Mouse (Mus musculus): ENCODE measurements around the gene Glrx5.

Glrx5 gene

DNA sequence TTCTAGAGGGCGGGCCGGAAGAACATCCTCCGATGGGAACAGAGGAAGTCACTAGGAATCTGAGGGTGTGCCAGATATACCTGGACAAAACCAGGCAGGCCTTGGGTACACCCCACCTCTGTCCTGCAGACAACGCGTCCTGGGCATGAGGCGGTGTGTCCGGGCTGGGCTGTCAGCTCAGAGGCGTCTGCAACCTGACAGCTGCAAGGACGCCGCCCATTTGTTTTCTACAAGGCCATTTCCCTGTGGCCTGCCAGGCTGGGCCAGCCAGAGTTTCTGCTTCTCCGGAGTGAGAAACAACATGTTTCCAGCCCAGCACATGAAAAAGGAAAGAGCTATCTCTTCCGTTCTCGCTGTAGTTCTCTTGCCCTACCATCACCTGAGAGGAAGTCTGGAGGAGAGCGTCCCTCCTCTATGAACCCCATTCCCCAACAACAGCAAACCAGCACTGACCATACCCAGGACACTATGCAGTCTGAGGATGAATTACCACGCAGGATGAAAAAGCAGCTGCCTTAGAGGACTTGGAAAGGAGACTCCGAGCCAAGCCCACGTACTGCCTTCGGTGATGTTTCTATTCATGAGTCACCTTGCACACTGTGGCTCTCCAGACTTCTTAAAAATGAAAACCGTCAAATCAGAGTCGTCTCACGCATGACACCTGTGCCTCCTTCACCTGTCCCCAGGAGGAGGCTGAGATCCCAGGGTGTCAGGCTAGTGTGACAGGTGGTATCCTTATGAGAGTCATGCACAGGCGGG lies 27.4 kb upstream of the Glrx5 start:
- no peak for DNase-seq (ENCODE audit: low spot score)

DNA sequence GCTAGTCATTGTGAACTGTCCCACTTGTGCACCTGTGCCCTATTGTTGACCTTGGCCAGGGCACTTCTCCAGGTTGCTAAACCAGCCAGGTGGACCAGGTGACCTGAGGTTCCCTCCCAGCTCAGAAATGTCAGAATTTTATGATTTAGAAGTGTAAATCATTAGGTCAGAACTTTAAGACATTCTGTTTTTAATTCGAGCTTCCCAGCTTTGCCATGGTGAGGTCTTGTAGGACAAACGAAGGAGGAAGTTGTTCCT lies 26.8 kb upstream of the Glrx5 start:
- no peak for DNase-seq (ENCODE audit: low spot score)

DNA sequence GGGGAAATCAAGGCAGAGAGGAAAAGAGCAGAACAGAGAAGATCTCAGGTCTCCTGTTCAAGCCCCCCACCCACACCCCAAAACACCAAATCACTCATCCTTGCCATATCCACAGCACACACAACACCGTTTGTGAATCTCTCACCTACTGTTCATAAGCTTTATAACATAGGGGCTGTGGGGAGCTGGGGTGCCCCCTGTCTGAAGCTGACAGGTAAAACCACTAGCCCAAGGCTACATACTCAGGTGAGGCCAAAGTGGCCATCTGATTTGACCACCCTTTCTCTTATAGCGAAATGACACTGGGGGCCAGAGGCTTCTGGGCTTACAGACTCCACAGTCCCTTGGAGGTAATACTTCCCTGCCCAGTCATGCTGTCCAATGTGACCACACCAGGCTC lies 24.3 kb upstream of the Glrx5 start:
- no peak for DNase-seq (ENCODE audit: low spot score)

DNA sequence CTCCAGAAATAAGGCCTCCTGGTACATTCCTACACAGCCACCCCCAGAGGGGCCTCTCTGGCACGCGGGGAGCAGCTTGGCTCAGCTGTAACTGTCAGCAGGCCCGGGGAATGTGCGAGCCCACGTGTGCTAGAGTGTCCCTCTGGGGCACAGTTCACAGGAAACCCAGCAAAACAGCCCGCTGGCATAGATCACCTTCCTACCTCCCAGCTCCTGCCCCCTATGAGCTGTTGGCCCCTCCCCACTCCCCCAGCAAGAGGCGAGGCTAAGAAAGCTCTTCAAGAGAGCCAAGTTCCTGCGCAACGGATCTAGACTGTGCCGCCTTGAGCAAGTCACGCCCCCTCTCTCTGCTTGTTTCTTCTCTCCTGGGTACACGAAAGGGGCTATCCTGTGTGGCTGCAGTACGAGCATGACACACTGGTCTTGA lies 23.7 kb upstream of the Glrx5 start:
- no peak for DNase-seq (ENCODE audit: low spot score)

DNA sequence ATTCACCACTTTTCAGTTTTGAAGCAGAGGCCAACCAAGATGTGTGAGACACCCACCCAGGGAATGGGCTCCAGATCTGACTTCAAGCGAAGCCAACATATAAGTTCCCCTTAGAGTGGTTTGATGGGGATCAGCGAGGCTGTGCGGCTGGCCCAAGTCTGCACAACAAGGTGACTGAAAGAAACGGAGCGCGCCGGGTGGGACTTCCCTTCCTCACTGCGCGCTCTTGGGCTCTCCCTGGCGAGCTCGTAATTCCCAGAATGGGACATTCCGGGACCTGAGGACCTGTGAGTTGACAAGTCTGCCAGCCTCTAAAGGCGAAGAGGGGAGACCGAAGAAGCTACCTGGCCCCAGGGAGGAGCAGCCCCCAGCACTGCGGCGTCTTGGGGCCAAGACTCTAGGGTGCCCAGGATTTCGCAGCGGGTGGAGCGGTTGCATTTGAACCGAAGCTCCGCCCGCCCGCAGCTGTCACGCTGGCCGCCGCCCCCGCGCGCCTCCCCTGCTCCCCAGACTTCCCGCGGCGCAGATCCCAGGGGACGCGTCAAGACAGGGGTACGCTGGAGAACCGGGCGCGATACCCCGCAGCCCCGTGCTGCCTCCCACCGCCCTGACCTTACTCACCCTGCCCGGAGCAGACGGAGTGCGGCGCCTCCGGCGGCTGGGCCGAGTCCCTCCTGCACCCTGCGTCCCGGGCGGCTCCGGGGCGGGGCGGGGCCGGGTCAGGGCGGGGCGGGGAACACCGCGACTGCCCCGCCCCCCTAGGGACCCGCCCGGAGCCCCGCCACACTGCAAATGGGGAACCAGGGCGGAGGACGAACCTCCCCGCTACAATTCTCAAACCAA lies 22.9 kb upstream of the Glrx5 start, which contains the start of gene Syne3:
Gene Syne3, minus strand, starts transcription at position 440 of the 843 bp plus-strand sequence.
- peak; percentile 83 for DNase-seq (ENCODE audit: low spot score)

DNA sequence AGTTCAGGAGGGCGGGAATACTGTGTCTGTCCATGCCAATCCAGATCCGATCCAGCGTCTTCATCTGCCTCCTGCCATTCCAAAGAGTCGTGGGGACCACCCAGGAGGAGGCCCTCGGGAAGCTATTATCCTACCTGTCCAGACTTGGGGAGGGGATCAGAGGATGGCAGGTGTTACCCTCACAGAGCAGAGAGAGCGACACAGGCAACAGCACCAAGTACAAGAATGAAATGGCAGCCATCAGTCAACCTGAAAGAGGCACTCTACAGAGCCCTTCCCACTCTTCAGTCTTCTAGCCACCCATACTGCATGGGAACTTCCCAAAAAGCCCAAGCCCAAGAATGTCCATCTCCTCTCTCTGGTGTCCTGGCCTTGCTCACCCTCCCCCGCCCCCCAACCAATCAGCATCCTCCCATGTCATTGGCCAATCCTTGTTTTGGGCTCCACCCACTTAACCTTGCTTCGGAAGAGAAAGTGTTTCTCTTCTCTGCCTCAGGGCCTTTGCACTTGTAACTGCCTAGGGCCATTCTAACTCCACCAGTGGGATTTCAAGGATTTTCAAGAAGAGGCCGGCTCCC lies 22.2 kb upstream of the Glrx5 start:
- DNase-seq (ENCODE audit: low spot score) = no peak

DNA sequence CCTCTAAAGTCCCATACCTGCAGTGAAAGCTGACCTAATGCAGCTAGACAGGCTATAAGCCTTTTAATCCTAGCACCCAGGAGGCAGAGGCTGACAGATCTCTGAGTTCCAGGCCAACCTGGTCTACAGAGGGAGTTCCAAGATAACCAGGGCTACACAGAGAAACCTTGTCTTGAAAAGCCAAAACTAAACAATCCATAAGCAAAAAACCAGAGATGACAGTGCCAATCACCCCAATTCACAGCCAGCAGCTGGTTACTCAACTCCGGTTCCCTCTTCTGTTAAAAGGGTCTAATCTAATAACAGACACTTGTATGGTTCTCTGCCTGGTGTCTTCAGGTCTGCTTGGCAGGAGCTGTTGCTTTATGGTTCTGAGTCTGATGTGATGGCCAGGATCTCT lies 20.9 kb upstream of the Glrx5 start:
- no peak for DNase-seq (ENCODE audit: low spot score)

DNA sequence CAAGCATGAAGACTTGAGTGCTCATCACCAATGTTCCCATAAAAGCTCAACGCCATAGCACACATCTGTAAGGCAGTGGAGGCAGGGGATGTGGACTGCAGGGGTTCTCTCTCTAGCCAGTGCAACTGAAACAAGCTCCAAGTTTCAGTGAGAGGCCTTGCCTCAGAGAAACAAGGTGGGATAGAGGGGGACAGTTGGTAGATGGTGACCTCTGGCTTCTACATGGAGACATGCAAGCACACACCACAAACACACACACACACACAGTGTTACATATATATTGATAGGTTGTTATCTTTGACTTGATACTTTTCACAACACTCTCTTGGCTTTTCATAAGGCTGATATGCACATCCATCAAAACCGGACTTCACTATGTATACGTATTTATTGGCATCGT lies 20.2 kb upstream of the Glrx5 start:
- DNase-seq (ENCODE audit: low spot score) = no peak

DNA sequence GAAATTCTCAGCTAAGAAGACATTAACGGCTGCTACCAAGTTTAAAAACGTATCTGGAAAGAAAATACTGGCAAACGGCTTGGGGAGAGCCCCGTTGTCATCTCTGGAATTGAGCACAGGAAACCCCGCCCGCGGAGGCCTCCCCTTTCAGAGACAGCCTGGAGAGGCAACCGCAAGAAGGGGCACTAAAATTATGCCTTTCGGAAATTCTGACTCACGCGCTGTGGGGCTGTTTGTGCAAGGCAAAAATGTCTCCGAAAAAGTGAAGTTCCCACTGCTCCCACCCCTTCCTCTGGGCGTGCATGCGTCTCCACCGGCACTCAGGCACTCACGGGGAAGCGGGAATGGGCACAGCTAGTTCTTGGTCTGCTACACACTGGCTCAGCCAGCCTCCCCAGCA lies 19.4 kb upstream of the Glrx5 start:
- peak; percentile 64 for DNase-seq (ENCODE audit: low spot score)

DNA sequence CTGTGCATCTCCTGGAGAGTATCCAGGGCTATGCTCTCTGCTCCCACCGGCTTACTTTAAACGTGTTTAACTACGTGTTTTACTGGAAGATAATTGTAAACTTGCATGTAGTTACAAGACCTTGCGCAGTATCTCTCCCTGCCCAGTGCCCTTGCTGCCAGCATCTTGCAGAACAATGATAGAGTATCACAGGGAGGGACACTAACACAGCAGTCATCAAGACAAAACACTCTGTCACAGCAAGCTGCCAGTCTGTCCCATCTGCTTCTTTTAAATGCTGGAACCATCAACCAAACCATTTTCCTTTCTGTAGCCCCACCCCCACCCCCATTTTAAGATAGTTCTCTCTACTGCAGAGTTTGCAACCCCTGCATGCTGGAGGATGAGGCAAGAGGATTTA lies 16.3 kb upstream of the Glrx5 start:
- no peak for DNase-seq (ENCODE audit: low spot score)

DNA sequence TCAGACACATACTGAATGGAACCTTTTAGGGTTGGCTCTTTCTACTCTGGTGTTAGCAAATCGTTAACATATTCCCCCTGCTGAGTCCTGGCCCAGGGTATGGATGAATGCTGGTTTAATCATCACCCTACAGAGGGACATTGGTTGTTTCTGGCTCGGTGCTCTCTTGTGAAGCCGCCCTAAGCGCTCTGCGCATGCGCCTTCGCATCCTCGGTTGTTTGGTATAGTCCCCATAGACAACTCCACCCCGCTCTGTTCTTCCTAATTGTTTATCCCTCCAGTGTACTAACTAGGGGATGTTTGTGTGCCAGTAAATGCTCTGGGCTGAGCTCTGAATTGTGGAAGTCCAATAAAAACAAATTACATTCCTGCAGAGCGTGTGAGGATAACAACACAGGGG lies 15.8 kb upstream of the Glrx5 start:
- DNase-seq (ENCODE audit: low spot score) = no peak

DNA sequence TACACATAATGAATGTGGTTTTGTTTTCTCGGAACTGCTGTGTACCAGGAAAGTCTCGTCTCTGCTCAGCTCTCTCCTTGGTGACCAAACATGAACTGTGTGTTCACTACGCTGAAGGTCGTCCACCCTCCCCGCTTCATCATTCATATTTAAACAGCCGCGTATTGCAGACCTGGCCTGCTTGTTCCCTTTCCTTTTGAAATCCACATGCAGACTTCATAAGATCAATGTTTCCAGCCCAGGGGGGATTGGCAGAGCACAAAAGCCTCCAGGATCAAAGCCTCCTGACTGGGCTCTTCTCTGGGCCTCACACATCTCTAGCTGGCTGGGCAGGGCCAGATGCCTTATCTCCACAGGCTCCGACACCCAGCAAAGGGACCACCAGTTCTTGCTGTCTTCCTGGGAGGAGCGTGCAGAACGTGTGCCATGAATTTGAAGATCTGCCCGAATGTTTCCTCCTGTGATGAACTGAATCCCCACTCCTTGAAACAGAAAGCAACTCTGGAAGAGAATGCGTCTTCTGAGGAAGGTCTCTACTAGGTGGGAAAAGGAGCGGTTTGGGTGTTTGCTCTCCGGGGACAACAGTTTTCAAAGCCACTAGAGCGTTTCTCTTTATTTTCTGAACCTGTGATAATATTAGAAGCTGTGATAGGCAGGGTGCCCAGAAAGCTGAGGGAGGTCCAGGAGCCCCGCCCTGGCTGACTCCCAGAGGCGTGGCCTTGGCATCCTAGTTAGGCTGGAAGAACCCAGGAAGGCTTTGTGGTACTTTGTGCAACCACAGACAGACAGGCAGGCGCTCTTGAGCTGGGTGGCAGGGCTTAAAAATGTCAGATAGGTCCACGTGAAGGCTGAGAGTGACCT lies 12.9 kb upstream of the Glrx5 start:
- DNase-seq (ENCODE audit: low spot score) = peak; percentile 70

DNA sequence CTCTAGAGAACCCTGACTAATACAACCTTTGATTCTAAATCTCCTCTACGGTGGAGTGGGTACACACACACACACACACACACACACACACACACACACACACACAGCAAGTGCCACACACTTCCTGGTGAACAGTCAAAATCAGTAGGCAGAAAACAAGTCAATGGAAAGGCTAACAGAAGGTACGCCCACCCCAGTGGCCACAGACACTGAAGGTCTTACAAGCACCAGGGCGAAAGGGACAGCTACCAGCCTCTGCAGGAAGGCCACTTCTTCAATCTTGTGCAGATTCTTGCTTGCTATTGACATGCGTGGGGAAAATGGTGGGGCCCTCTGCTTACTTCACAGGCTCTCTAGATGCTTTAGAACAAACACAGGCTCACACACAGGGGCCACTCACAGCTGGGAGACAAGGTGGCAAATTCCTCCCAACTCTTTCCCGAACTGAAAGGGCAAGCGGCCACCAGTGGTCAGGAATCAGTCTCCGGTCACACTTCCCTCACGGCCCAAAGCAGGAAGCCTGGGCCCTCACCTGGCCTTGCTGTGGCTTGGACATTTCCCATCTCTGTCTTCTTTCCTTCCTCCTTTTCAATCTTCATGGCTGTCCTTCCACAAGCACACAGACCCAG lies 10.9 kb upstream of the Glrx5 start:
- DNase-seq (ENCODE audit: low spot score) = no peak

DNA sequence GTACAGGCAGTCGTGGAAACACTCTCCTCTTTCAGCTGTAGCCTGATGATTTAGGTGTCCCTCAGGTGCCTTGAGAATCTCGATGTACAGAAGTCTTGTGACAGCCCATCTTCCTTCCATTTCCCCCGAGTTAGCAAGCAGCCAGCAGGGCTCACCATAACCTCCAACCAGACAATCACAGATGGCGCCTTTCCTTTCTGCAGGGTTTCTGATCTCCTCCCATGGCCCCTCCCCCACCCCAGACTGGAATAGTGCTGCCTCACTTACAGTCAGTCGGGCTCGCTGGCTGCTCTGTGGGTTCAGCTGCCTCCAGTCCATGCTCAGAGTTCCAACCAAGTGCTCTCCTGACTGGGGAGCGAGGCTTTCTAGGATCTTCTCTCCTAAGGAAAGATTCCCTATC lies 10.3 kb upstream of the Glrx5 start:
- DNase-seq (ENCODE audit: low spot score) = no peak

DNA sequence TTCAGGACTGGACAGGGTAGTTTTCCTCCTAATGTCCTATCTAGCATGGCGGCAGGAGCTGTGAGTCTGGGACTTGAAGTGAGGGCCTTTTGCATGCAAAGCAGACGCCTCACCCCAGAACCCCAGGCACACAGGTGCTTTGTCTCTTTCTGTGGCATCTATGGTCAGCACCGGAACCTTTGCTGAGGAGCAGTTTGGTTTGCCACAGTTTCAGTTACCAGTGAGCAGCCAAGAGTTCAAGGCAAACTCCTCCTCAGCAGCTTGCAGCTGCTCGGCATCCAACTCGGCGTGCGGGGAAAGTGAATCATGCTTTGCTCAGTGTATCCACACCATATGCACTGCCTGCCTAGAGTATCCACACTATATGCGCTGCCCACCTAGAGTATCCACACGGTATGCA lies 9.7 kb upstream of the Glrx5 start:
- no peak for DNase-seq (ENCODE audit: low spot score)

DNA sequence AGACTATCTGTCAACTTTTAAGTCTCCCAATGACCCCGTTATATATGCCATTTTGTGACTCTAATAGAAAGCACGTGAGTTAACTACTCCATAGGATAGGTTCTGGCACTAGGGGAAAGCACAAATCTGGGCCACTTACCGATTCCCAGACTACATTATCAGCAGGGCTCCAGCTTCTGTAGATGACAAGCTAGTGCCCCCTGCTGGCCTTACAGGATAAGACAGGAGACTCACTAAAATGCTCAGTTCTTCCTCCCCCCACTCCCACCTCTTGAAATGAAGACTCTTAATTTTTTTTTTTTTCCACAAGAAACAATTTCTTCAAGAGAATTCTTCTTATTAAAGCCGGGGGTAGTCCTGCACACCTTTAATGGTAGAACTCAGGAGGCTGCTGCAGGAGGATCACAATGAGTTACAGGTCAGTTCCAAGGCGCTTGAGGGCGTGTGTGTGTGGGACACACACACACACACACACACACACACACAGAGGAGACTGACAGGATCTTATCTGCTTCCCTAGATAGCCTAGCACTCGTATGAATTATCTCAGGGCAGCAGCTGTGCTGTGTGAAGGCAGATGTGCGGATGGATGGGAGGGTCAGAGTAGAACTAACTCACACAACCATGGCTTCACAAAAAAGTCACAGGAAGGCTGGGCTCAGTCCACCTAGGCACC lies 7.1 kb upstream of the Glrx5 start:
- DNase-seq (ENCODE audit: low spot score) = peak; percentile 61

DNA sequence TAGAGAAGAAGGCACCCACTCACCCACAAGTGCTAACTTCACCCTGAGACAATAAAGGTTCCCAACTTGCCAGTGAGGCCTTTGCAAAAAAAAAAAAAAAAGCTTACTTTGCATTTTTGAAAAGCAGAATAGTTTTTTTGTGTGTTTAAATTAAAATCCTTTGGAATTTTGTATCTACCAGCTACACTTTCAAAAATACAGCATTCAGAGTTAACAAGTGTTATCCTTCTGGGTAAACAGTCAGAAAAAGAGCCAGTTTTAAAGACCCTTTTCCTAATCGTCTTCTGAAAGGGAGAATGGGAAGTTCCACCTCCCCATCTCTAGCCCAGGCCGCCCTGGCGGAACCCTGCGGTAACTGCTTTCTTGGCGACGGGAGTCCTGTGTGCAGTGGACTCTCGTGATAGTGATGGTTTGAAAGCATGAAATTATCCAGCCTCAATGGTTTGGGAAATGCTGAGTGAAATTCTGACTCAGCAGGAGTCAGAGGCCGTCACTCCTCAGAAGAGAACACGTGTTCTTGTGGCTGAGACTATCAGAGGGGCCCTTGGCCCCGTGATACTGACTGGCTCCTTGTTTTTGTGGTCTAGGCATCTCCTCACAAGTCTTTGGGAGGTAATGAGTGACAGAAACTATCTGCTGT lies 6.4 kb upstream of the Glrx5 start:
- DNase-seq (ENCODE audit: low spot score) = peak; percentile 52

DNA sequence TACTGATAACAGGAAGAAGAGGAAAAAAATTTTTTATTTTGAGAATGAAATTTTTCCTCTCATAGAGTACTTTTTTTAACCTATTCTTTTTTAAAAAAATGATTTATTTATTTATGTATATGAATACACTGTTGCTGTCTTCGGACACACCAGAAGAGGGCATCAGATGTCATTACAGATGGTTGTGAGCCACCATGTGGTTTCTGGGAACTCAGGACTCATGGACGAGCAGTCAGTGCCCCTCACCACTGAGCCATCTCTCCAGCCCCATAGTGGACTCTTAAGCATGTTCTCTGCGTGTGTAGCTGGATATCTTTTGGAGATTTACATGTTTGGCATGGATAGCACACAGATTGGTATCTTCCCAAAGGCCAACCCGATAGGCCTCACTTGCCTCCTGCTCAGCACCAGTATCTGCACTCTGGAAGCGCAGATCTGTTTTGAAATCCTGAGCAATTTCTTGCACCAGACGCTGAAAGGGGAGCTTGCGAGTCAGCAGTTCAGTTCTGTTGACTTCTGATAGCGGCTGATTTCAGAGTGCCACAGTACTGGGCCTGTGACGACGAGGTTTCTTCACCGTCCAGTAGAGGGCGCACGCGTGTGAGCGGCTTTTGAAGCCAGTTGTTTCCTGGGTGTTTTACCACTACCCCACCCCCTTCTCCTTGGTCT lies 5.0 kb upstream of the Glrx5 start:
- DNase-seq (ENCODE audit: low spot score) = peak; percentile 86

DNA sequence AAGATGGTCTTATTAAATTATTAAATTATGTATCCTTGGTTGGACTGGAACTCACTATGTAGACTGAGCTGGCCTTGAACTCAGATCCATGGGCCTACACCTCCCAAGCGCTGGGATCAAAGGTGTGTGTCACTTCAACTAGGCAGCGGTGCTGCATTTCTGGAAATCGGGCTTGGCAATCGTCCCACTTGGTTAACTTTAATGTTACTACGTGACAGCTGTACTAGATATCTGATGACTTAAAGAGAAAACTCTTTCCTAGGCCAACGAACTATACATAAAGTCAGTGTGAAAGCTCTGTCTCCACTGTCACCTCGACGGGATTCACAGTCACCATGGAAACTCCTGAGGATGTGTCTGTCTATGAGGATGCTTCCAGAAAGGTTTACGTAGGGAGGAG lies 2.6 kb upstream of the Glrx5 start:
- DNase-seq (ENCODE audit: low spot score) = no peak
